ENCODE assay signal across 8 mouse cellular contexts in genomic region chr2:52955090-52955489, GRCm38 (mm10).
DNase-seq lines count a peak whose midpoint lies in the region; ATAC-seq lines count a peak whose summit lies in the region.

No protein-coding gene starts in this region.

- peak; percentile 88 to 94 for DNase-seq in heart, adult 18-20 months
- peak; percentile 23 to 58 for DNase-seq in adrenal gland, postnatal 4 days (ENCODE audit: low spot score in 2 of 2)
- DNase-seq in kidney, postnatal 4 days = peak; percentile 61 to 76
- peak; percentile 82 to 85 for DNase-seq in lung, adult 18-20 months
- peak; percentile 87 for DNase-seq in skeletal muscle tissue, adult 2 months (ENCODE audit: low read depth, low spot score)

- ATAC-seq in heart, embryonic 12.5 days (ENCODE audit: insufficient number of reproducible peaks, low FRiP score) = no peak
- ATAC-seq in granulocyte monocyte progenitor cell, adult 5-6 weeks (replicated peaks; ENCODE audit: poor library complexity, severe bottlenecking) = peak; percentile 95
- ATAC-seq in forebrain, embryonic 12.5 days (ENCODE audit: low FRiP score) = no peak

- H3K4me3 ChIP-seq in heart, embryonic 12.5 days = no peak overlapping the region
- H3K4me3 ChIP-seq in forebrain, embryonic 12.5 days (replicated peaks) = no peak overlapping the region

- H3K27me3 ChIP-seq in heart, embryonic 12.5 days (replicated peaks) = no peaks in the 10 kb centered on the region
- H3K27me3 ChIP-seq in forebrain, embryonic 12.5 days = no peaks in the 10 kb centered on the region

- H3K9ac ChIP-seq in heart, embryonic 12.5 days = no peak overlapping the region
- H3K9ac ChIP-seq in forebrain, embryonic 12.5 days = no peak overlapping the region

- 64% methylated on average over 8 of the region's 8 CpGs for WGBS in heart, embryonic 12.5 days
- WGBS in forebrain, embryonic 12.5 days = 83% methylated on average over 8 of the region's 8 CpGs

- H3K27ac ChIP-seq in heart, embryonic 12.5 days (ENCODE audit: poor library complexity, severe bottlenecking) = no peak overlapping the region
- H3K27ac ChIP-seq in forebrain, embryonic 12.5 days = no peak overlapping the region

- H3K4me1 ChIP-seq in heart, embryonic 12.5 days (replicated peaks) = peaks cover 31% of the 10 kb centered on the region
- peaks cover 32% of the 10 kb centered on the region for H3K4me1 ChIP-seq in forebrain, embryonic 12.5 days

- no peaks in the 10 kb centered on the region for H3K36me3 ChIP-seq in heart, embryonic 12.5 days
- H3K36me3 ChIP-seq in forebrain, embryonic 12.5 days (replicated peaks) = no peaks in the 10 kb centered on the region

- no peak overlapping the region for H3K4me2 ChIP-seq in heart, embryonic 12.5 days
- no peak overlapping the region for H3K4me2 ChIP-seq in forebrain, embryonic 12.5 days

- H3K9me3 ChIP-seq in heart, embryonic 12.5 days (replicated peaks) = 0 out of 2 replicates have a peak, but pooled peaks cover 4% of the 10 kb centered on the region
- no peaks in the 10 kb centered on the region for H3K9me3 ChIP-seq in forebrain, embryonic 12.5 days

Comparison
In these comparisons a context has a peak if more than half of its experiments do, and no peak if none do; other contexts are left out.
1. DNase-seq: peak in every context shown above with its lines; median percentile 91 in heart, adult 18-20 months; 87 in skeletal muscle tissue, adult 2 months; 84 in lung, adult 18-20 months; 68 in kidney, postnatal 4 days; 40 in adrenal gland, postnatal 4 days.